Mouse (Mus musculus): ENCODE data around the gene Coa7. TPM values are rescaled to one million over a fixed set of nuclear protein-coding genes. Genes with fewer than 3 reads are reported as not detected.

The Coa7 gene
- polyA plus RNA-seq, 1 experiment, result 0.04 TPM

DNA sequence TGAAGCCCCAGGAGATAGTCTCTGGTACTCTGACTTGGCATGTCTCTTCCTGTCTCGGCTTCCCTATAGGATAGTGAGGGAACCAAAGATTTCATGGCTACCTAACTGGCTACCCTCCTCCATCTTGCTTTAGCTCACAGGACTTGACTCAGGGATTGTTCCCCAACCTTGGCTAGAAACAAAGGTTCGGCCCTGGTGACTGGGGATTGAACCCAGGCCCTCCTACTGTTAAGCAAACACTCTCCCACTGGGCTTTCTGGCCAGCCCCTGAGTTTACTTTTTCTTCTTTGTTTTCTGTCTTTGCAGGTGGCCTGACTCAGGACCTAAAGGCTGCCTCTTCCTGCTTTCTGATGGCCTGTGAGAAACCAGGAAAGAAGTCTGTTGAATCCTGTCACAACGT lies 9.9 kb downstream of the Coa7 start:
- no peaks in the 10 kb centered on the region for H3K27me3 ChIP-seq (ENCODE audit: control insufficient read depth)
- no peak overlapping the region for H3K4me3 ChIP-seq (replicated peaks)
- TF ChIP-seq GATA1 (IDR thresholded peaks at IDR 0.05; ENCODE audit: low read length) (no peak), TAL1 (IDR thresholded peaks at IDR 0.05; ENCODE audit: low read length) (no peak)
- H3K9me3 ChIP-seq (ENCODE audit: control insufficient read depth, low read length), result no peaks in the 10 kb centered on the region
- peaks cover 7% of the 10 kb centered on the region for H3K4me1 ChIP-seq (ENCODE audit: control insufficient read depth)
- H3K36me3 ChIP-seq (ENCODE audit: control insufficient read depth), result peaks cover 44% of the 10 kb centered on the region

DNA sequence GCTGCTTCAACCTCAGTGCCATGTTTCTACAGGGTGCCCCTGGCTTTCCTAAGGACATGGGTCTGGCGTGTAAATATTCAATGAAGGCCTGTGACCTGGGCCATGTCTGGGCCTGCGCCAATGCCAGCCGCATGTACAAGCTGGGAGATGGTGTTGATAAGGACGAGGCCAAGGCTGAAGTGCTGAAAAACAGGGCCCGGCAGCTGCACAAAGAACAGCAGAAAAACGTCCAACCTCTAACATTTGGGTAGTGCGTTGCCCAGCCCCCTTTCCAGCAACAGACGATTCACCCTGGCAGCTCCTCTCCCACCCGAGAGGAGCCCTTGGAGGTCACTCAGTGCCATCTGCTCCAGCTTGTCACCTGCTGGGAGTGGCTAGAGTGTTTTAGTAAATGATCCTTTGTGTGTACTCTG lies 10.4 kb downstream of the Coa7 start:
- Histone ChIP-seq H3K36me3 (ENCODE audit: control insufficient read depth) (peaks cover 44% of the 10 kb centered on the region), H3K4me3 (replicated peaks) (no peak overlapping the region), H3K27me3 (ENCODE audit: control insufficient read depth) (no peaks in the 10 kb centered on the region), H3K9me3 (ENCODE audit: control insufficient read depth, low read length) (no peaks in the 10 kb centered on the region), H3K4me1 (ENCODE audit: control insufficient read depth) (peaks cover 7% of the 10 kb centered on the region)
- TF ChIP-seq TAL1 (IDR thresholded peaks at IDR 0.05; ENCODE audit: low read length), result no peak
- TF ChIP-seq GATA1 (IDR thresholded peaks at IDR 0.05; ENCODE audit: low read length), result no peak

DNA sequence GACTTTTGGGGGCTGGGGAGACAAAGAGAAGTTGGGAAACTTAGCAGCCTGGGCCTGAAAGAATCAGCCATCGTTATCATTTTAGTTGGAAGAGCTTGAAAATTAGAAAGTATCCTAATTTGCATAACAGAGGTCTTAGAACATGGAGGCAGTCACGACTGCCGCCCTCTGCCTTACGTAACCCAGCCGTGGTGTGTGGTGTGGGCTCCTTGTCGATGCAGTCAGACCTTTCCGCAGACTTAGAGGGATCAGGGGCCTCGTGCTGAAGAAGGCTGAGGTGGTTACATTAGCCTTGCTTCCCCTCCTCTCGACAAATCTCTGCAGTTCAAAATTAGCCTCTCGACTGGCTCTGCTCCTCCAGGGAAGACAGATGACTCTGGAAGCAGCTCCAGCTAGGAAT lies 10.9 kb downstream of the Coa7 start:
- H3K4me3 ChIP-seq (replicated peaks), result no peak overlapping the region
- no peaks in the 10 kb centered on the region for H3K27me3 ChIP-seq (ENCODE audit: control insufficient read depth)
- peaks cover 41% of the 10 kb centered on the region for H3K36me3 ChIP-seq (ENCODE audit: control insufficient read depth)
- peaks cover 7% of the 10 kb centered on the region for H3K4me1 ChIP-seq (ENCODE audit: control insufficient read depth)
- TF ChIP-seq TAL1 (IDR thresholded peaks at IDR 0.05; ENCODE audit: low read length) (no peak), GATA1 (IDR thresholded peaks at IDR 0.05; ENCODE audit: low read length) (no peak)
- no peaks in the 10 kb centered on the region for H3K9me3 ChIP-seq (ENCODE audit: control insufficient read depth, low read length)

DNA sequence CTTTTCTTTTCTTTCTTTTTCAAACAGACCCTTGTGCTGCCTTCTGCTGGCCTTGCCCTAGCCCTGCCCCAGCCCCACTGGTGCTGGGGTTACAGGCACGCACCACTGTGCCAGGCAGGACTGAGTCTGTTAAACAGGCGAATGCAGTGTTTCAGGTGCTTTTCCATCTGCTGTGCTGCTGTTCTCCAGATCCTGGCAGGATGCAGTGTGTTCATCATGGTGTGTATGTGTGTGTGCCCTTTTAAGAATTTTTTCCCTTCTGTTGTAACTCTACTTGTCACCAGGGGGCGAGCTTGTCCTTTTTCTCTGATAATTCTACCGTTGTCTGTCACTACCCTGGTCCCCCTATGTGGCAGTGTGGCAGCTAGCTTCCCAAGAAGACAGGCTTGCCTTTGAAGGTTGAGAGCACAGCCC lies 11.3 kb downstream of the Coa7 start:
- no peaks in the 10 kb centered on the region for H3K27me3 ChIP-seq (ENCODE audit: control insufficient read depth)
- TF ChIP-seq TAL1 (IDR thresholded peaks at IDR 0.05; ENCODE audit: low read length) (no peak), GATA1 (IDR thresholded peaks at IDR 0.05; ENCODE audit: low read length) (no peak)
- peaks cover 7% of the 10 kb centered on the region for H3K4me1 ChIP-seq (ENCODE audit: control insufficient read depth)
- H3K36me3 ChIP-seq (ENCODE audit: control insufficient read depth), result peaks cover 38% of the 10 kb centered on the region
- H3K4me3 ChIP-seq (replicated peaks), result no peak overlapping the region
- H3K9me3 ChIP-seq (ENCODE audit: control insufficient read depth, low read length), result no peaks in the 10 kb centered on the region

DNA sequence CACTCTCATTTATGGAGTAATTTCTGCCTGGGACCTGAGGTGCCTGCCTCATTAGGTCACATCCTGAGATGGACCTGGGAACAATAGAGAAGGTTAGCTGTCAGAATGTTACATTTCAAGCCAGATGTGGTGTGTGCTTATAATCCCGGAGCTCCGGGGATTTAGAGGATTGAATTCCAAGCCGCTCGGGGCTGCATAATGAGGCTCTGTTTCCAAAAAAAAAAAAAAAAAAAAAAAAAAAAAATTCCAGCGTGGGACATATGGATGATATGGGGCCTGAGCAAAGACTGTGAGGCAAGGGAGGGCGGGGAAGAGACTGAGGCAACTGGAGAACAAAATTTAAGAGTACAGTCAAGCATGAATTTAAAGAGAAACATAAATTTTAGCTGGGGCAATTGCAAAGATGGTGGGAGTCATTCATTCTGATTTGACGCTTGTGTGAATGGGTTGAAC lies 16.7 kb downstream of the Coa7 start:
- Histone ChIP-seq H3K9me3 (ENCODE audit: control insufficient read depth, low read length) (no peaks in the 10 kb centered on the region), H3K36me3 (ENCODE audit: control insufficient read depth) (peaks cover 4% of the 10 kb centered on the region), H3K27me3 (ENCODE audit: control insufficient read depth) (no peaks in the 10 kb centered on the region), H3K4me1 (ENCODE audit: control insufficient read depth) (peaks cover 2% of the 10 kb centered on the region; the same call in 1 of the 2 replicates), H3K4me3 (replicated peaks) (no peak overlapping the region)
- no peak for TF ChIP-seq GATA1 (IDR thresholded peaks at IDR 0.05; ENCODE audit: low read length)
- no peak for TF ChIP-seq TAL1 (IDR thresholded peaks at IDR 0.05; ENCODE audit: low read length)

DNA sequence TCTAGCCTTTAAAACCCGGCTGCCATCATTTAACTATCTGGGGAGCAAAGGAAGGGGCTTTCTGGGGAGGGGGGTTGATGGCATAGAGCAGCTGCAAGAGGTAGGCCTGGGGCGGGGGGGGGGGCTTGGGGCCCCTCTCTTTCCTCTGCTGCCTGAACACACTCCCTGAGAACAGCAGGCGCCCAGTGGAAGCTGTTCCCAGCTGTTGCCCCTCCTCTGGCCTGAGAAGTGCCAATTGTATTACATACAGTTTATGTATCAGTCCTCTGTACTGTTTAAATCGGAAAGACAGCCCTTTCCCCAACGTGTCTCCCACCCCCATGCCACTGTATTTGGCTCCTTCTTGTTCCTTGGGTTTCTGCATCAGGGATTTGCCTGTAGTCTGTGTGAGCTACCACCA lies 17.9 kb downstream of the Coa7 start:
- Histone ChIP-seq H3K4me3 (replicated peaks) (no peak overlapping the region), H3K9me3 (ENCODE audit: control insufficient read depth, low read length) (no peaks in the 10 kb centered on the region), H3K27me3 (ENCODE audit: control insufficient read depth) (no peaks in the 10 kb centered on the region), H3K36me3 (ENCODE audit: control insufficient read depth) (no peaks in the 10 kb centered on the region), H3K4me1 (ENCODE audit: control insufficient read depth) (peaks cover 2% of the 10 kb centered on the region; the same call in 1 of the 2 replicates)
- TF ChIP-seq TAL1 (IDR thresholded peaks at IDR 0.05; ENCODE audit: low read length) (no peak), GATA1 (IDR thresholded peaks at IDR 0.05; ENCODE audit: low read length) (no peak)

DNA sequence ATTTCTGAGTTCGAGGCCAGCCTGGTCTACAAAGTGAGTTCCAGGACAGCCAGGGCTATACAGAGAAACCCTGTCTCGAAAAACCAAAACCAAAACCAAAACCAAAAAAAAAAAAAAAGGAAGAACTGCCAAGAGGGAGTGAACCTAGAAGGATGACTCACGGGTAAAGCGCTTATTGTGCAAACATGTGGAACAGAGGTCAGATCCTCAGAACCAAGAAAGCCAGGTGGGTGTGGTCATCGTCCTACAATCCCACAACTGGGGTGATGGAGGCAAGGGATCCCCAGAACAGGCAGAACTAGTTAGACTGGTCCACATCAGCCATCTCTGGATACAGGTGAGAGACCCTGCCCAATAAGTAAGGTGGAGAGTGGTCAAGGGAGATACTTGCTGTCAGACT lies 19.2 kb downstream of the Coa7 start:
- no peak for TF ChIP-seq GATA1 (IDR thresholded peaks at IDR 0.05; ENCODE audit: low read length)
- no peak for TF ChIP-seq TAL1 (IDR thresholded peaks at IDR 0.05; ENCODE audit: low read length)
- H3K4me1 ChIP-seq (ENCODE audit: control insufficient read depth), result peaks cover 4% of the 10 kb centered on the region; the same call in 1 of the 2 replicates
- no peaks in the 10 kb centered on the region for H3K36me3 ChIP-seq (ENCODE audit: control insufficient read depth)
- no peaks in the 10 kb centered on the region for H3K9me3 ChIP-seq (ENCODE audit: control insufficient read depth, low read length)
- H3K4me3 ChIP-seq (replicated peaks), result no peak overlapping the region
- H3K27me3 ChIP-seq (ENCODE audit: control insufficient read depth), result no peaks in the 10 kb centered on the region

DNA sequence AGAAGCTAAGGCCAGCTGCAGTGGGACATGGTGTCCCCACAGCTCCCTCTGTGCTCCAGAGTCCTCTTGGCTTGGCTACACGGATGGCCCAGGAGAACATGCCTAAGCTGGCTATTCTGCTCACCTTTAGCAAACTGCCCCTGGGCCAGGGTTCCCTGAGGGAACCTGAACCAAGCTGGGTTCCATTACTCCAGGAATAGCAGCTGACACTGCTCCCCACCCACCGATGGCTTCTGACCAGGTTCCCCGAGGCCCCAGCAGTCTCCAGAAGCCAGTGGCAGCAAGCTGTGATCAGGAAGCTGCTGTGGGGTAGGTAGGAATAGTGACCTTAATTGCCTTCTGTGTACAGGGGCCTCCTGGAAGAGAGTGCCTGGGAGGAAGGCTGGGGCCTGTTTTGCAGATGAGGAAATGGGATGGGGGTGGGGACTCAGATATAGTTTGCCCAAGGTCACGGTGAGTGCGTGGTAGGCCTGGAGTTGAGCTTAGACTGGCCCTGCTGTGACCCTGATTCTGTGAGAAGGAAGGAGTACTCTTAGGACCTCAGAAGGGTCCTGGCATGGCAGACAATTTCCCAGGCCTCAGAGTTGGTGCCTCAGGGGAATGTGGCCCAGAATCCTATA lies 20.4 kb downstream of the Coa7 start:
- TF ChIP-seq GATA1 (IDR thresholded peaks at IDR 0.05; ENCODE audit: low read length) (no peak), TAL1 (IDR thresholded peaks at IDR 0.05; ENCODE audit: low read length) (no peak)
- H3K36me3 ChIP-seq (ENCODE audit: control insufficient read depth), result no peaks in the 10 kb centered on the region
- no peak overlapping the region for H3K4me3 ChIP-seq (replicated peaks)
- H3K9me3 ChIP-seq (ENCODE audit: control insufficient read depth, low read length), result no peaks in the 10 kb centered on the region
- H3K4me1 ChIP-seq (ENCODE audit: control insufficient read depth), result peaks cover 5% of the 10 kb centered on the region
- no peaks in the 10 kb centered on the region for H3K27me3 ChIP-seq (ENCODE audit: control insufficient read depth)

DNA sequence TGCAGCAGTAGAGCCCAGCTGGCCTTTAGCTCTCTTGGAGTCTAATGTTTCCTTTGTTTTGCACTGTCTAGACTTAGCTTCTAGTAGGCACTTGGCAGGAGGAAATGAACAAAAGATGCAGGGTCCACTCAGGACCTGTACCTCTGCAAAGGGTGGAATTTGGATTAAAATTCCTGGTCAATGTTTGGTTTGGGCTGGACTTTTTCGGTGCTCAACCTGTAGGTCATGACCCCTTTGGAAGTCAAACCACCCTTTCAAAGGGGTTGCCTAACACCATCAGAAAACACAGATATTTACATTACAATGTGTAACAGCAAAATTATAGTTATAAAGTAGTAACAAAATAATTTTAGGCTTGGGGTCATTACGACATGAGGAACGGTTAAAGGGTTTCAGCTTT lies 21.1 kb downstream of the Coa7 start:
- no peak overlapping the region for H3K4me3 ChIP-seq (replicated peaks)
- no peaks in the 10 kb centered on the region for H3K36me3 ChIP-seq (ENCODE audit: control insufficient read depth)
- no peak for TF ChIP-seq GATA1 (IDR thresholded peaks at IDR 0.05; ENCODE audit: low read length)
- TF ChIP-seq TAL1 (IDR thresholded peaks at IDR 0.05; ENCODE audit: low read length), result no peak
- peaks cover 8% of the 10 kb centered on the region for H3K4me1 ChIP-seq (ENCODE audit: control insufficient read depth)
- no peaks in the 10 kb centered on the region for H3K9me3 ChIP-seq (ENCODE audit: control insufficient read depth, low read length)
- H3K27me3 ChIP-seq (ENCODE audit: control insufficient read depth), result no peaks in the 10 kb centered on the region

All from erythroblast, embryonic 14.5 days (primary cell).